Mouse (Mus musculus) right cerebral cortex, postnatal 10 days (tissue): ENCODE measurements around the gene Ets1.
A peak's percentile ranks its signal among the peaks of the same experiment; 100 is the strongest.

ENCODE experiments used
- DNase-seq, 2 experiments: peaks; one replicate each; pipeline ENCODE4 v3.0.0; 2021; ENCODE audit warnings: low spot score in 2 of 2

Ets1 gene

DNA sequence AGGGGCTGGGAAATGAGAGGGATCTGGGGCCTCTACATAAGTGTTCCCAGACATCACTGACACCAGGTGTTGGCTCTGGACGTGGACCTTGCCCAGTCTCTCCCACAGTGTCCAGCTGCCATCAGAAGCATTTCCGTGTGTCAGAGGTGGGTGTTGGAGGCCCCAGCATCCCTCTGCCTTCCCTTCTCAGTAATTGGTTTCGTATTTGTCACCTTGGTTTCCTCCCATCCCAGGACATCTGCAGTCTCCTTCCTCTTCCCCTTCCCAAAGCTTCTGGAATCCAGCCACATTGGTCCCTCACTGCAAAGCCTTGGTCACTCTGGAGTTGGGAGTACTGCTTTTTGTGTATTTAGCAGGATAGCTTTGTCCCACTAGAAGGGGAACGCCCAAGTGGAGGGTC is 75.7 kb downstream of the Ets1 start:
- DNase-seq, result no peak

DNA sequence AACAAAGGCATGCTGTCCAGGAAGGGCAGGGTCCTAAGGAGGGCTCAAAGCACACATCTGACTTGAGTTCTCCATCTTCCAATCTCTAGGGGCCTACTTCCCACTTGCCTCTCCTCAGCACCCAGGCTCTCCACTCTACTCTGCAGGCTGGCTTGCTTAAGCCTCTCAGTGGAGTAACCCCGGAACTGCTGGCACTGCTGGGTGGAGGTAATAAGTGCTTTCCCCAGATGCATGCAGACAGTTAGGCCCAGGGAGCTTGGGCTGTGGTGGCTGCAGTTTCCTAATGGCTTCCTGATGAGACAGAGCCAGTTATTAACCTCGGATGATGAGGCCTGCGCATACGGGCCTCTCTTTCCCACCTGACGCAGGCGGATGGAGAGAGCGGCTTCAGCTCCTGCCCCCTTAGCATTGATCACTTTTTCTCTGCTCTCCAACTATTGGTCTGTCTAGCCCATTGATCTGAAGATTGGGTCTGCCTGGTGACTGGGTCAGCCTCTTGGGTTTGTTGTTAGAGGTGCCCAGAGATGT is 76.4 kb downstream of the Ets1 start:
- no peak for DNase-seq

DNA sequence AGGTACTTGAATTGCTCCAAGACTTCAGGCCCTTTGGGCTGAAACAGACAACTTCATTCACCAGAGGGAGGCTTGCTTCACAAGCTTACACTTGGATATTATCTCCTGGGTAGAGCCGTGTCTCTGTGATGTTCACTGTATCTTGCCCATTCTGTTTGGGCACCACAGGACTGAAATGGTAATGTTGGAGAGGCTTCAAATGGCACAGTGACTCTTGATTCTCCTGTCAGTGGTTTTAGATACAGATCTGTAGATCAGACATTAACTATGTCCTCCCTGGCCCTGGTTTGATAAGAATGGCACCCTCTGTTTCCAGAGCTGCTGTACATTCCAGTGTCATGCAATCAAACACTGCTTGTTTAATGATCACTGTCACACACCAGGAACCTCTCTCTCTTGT is 77.1 kb downstream of the Ets1 start:
- no peak for DNase-seq

- DNase-seq, result no peak
Measured at GRCm38 (mm10) chr9:32713790-32714189, 77.8 kb downstream of the Ets1 start.

- DNase-seq, result no peak
Measured at GRCm38 (mm10) chr9:32714487-32714886, 78.5 kb downstream of the Ets1 start.

DNA sequence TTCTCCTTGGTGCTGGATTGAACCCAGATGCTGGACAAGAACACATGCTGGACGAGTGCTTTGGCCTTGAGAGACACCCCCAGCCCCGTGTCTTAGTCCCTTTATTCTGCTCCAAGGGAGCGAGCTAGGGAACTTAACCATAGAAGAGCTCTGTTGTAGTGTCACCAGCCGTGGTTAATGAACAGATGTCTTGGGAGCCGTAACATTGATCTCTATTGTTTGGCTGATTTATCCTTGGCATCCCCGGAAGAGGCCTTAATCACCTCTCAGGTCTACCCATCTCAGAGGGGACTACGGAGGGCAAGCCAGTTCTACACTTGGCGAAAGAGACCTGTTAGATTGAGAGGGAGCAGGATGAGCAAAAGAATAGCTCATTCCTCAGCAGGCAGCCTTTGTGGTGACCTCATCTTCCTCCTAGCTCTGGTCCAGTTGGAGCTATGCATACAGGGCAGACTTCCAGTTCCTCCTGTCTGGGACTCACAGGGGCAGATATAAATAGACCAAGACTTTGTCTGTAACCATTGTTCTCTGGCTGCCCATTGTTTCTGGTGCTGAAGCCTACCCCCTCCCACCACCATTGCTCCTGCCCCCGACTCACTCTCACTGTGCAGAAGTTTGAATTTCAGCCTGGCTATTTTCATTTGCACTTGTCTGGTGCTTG is 79.9 kb downstream of the Ets1 start:
- DNase-seq, result peak; percentile 39 to 57

DNA sequence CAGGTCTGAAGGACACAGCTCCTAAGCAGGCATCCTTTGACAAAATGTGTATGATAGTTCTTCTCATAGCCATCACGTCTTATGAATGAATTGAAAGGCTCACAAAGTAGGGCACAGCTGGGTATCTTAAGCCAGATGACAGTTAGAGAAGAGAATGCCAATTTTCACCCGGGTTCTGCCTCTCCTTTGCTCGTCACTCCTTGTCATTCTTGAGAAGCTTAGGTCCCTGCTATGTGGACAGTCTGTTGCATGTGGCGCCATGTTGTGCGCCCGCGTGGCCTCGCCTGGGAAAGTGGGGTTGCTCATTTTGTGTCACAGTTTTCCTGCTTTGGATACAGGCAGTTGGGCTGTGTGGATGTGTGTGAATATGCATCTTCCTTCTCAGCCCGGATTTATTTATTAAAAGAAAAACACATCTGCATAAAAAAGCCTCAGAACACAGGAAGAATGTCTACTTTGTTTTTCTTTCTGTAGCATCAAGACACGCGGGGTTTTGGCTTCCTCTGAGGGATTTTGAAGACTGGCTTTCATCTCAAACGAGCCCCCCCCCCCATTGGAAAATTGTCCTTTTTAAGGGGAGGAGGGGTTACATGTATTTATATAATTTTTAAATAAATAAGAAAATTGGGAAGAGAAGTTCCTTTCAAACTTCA is 81.4 kb downstream of the Ets1 start:
- no peak for DNase-seq

- no peak for DNase-seq
Measured at GRCm38 (mm10) chr9:32717931-32718820, 82.2 kb downstream of the Ets1 start.

DNA sequence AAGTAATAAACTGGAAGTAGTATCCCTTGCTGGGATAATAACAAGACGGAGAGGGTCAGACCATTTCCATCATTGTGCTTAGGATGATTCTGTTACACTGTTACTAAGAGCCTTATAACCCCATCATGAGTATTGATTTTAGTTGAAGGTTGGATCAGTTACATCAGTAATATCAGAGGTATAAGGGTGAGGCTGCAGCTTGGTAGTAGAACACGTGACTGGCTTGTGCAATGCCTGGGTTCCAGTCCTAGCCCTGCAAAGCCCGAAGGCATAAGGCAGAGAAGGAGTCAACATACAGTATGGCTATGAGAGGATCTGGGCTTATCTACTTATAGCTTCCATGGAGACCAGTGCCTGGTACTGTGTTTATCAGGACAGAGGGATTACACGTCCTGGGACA is 82.8 kb downstream of the Ets1 start:
- no peak for DNase-seq

DNA sequence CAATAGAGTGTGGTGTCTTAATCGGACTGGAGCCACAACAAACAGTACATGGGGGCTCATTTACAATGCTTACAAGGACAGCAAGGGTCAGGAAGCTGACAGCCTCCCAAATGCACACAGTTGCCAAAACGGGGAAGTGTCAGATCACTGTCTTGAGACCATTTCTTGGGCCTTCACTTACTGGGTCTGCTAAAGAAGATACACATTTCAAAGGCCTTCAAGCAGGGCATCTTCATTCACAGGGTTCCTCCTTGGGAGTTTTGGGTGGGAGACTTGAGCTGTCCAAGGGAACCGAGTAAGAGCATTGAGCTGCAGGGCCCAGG is 83.9 kb downstream of the Ets1 start:
- no peak for DNase-seq

DNA sequence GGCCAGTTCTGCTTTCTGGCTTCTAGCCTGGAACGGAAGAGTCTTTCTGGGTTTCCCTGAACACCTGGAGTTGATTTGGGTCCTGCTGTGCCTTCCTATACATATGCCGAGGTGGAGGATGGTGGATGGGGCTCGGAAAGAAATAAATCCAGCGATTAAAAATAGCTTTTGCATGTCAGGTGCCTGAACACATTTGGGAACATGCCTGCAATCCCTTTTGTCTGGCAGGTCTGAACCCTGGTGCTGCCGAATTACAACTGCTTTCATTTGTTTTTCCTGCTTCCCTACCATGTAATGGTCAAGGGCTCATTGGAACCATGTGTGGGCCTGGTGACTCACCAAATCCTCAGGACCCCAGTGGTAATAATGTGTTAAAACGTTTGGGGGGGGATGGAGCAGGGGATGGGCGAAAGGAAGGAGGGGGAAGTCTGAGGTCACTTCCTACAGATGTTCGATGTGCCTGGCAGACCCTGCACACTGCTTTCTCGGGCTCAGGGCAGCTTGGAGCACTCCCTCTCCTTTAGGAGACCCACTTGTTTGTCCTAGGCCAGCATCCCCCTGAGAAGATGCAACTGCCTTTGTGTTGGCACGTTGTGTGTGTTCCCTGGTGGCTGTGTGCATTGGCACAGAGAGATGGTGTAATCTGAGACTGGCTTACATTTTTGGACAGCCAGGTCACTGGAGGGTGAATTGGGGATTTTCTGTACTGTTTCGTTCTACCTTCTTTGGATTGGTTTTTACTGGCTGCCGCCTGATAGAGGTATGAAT is 84.4 kb downstream of the Ets1 start:
- DNase-seq, result no peak

DNA sequence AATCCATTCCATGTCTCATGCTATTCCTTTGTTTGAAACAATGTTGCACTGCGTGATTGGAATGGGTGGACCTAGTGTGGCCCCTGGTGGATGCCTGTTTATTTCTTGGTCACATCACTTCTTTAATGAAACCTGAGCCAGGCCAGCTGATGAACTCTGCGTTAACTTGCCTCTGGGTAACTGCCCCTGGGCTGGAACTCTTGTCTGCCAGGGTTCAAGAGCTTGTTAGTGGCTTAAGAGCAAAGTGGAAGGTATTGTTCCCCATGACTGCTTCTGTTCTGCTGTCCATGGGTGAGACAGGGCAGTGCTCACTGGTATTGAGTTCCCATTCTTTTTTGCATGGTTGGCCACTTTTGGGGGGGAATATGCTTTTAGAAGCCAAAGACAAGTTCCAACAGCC is 85.1 kb downstream of the Ets1 start:
- DNase-seq, result no peak

DNA sequence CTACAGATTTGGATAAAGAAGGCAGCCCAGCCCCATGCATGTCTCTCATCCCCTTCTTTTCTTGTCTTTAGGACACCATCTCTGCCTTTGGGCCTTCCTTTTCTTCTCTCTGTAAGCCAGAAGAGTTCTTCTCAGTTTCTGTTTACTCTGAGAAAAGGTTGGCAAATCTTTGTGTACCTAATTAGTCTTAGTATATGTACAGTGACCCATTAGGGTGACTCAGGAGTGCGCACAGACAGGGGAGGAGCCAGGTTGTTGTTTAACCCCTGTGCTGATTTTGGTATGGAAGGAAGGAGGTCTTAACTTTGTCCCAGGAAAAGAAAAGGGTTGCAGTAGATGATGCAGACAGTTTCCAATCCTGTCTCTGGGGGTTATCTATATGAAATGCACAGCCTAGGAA is 86.2 kb downstream of the Ets1 start:
- no peak for DNase-seq

DNA sequence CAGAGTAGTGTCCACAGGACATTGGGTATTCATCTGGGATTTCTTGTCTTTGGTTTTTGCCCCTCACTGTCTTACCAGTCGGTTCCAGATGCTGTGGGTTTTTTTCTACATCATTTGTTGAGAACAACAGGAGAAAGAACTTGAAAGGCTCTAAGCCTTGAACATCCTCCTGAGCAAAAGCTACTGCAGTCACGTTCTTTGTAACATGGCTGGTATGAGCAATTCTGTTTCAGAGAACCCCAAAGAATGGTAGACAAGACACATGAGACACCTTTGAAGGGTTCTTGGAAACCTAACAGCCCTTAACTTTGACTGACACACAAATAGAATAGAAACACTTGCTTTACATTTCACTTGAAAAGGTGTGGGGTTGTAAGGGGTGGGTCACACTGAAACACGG is 86.9 kb downstream of the Ets1 start:
- DNase-seq, result no peak

- DNase-seq, result no peak
Measured at GRCm38 (mm10) chr9:32724131-32724825, 88.3 kb downstream of the Ets1 start.

GRCm38 (mm10) chr9:32725902-32726301 is 89.9 kb downstream of the Ets1 start:
- DNase-seq, result no peak

DNA sequence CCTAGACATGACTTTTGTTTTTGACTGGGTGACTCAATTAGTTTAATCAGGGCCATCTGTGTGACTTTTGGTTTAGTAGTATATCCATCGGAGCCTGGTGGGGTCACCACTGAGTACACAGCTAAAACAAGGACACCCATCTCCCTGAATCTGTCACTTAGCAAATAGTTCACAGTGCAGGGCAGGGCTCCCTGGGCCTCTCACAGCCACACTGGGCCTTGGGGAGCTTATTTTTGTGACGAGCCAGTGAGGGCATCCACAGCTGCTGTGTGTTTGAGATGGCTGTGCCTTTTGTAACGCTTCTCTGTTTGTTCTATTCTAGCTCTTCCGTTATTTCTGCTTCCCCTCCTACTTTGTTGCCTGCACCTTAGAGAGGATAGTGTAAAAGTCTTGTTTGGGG is 90.6 kb downstream of the Ets1 start:
- DNase-seq, result no peak

DNA sequence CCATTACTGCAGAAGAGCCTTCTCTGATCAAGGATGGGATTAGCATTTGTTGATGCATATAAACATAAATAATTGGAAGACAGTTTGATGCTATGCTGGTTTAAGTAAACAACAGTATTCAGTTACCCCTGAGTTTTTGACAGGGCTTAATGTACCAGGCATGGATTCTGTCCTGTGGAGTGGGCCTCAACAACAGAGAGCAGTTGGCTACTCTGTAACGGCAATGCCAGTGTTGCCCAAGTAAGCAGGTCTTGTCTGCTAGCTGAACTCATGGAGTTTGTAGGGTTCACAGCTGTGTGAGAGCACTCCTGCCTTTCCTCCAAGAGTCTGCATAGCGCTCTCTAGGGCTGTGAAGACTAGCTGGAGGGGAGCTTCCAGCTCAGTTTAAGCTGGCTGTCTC is 91.0 kb downstream of the Ets1 start:
- DNase-seq, result no peak

DNA sequence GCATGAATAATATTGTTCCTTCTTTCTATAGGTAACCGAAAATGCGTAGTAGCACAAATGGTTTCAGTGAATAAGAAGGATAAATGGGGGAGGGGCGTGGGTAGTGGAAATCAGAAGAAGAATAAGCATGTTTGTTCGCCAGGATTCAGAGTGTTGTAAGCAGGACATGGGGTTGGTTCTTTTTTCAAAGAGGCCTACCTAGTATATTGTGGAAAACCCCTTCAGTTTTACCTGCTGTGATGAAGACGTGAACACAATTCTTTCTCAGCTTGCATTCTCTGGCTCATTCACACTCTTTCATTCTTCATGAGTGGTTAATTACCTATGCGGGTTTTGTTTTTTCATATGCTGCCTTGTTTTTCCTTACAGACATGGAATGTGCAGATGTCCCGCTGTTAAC is 92.3 kb downstream of the Ets1 start:
- DNase-seq, result no peak

- no peak for DNase-seq
Measured at GRCm38 (mm10) chr9:32728806-32729205, 92.8 kb downstream of the Ets1 start.

DNA sequence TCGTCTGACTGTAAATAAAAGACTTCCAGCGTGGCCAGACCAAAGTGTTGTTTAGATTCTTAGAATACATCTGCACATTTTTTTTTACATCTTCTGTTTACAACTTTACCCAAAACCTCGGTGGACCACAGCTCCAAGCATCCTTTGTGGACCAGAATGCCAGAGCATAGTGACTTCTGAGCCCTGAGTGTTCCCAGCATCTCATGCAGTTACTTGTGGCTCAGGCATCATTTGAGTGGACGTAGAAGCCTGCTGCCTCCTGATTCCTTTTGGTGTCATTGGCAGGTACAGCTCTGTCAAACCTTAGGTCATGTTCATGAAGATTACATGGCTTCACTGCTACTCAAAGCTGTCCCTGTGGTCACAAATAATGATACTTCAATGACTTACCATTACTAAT is 93.2 kb downstream of the Ets1 start:
- DNase-seq, result no peak
